Mouse (Mus musculus): ENCODE results near the gene Srsf3. TPM values are rescaled to one million over a fixed set of nuclear protein-coding genes. Genes with fewer than 3 reads are reported as not detected.

Srsf3 gene
- total and polyA plus RNA-seq, 3 experiments: 171 to 687 (median 380) TPM

- Histone ChIP-seq H3K79me2 (replicated peaks; ENCODE audit: control insufficient read depth, extremely low read depth, insufficient read depth, poor library complexity, severe bottlenecking) (no peaks in the 10 kb centered on the region), H3K9me3 (replicated peaks; ENCODE audit: low read length) (no peaks in the 10 kb centered on the region), H3K4me3 (replicated peaks in 1 of 3; ENCODE audit: low read depth in 2 of 3, low read length in 2 of 3, poor library complexity in 1 of 3) (no peak overlapping the region), H3K36me3 (replicated peaks in 1 of 2; ENCODE audit: control insufficient read depth in 1 of 2, insufficient read depth in 1 of 2, low read length in 1 of 2) (peaks cover 0 to 22% of the 10 kb centered on the region in 2 experiments), H3K27me3 (replicated peaks) (no peaks in the 10 kb centered on the region), H3K4me2 (ENCODE audit: insufficient read depth, low read depth, poor library complexity, severe bottlenecking) (no peak overlapping the region), H3K9ac (ENCODE audit: insufficient read depth, low read depth) (no peak overlapping the region), H3K27ac (ENCODE audit: insufficient read depth, low read depth) (no peak overlapping the region), H3K4me1 (ENCODE audit: control insufficient read depth in 1 of 2, insufficient read depth in 2 of 2) (peaks cover 35 to 61% of the 10 kb centered on the region in 2 experiments)
- DNase-seq (ENCODE audit: extremely low read depth): no peak
- peak; percentile 41; the same call in 1 of the 2 replicates for TF ChIP-seq ZNF384 (IDR thresholded peaks at IDR 0.05; ENCODE audit: low read depth, low read length)
- no peak for TF ChIP-seq JUN (IDR thresholded peaks at IDR 0.05; ENCODE audit: insufficient read depth, low read depth, low read length)
- dilution Hi-C loops (cut with MboI; ENCODE audit: extremely low pct_ligation_motif_present, extremely low pct_unique_long_range_greater_than_20kb, low sequenced_read_pairs) (no loop called here), in situ Hi-C loops (cut with MboI; ENCODE audit: low pct_ligation_motif_present, low pct_unique_long_range_greater_than_20kb, low sequenced_read_pairs) (no loop called here)
Observed at GRCm38 (mm10) chr17:29059581-29059980, 27.2 kb downstream of the Srsf3 start.

- in situ Hi-C loops (cut with MboI; ENCODE audit: low pct_ligation_motif_present, low pct_unique_long_range_greater_than_20kb, low sequenced_read_pairs) (no loop called here), dilution Hi-C loops (cut with MboI; ENCODE audit: extremely low pct_ligation_motif_present, extremely low pct_unique_long_range_greater_than_20kb, low sequenced_read_pairs) (no loop called here)
- no peaks in the 10 kb centered on the region for H3K27me3 ChIP-seq (replicated peaks)
- H3K4me1 ChIP-seq (ENCODE audit: control insufficient read depth in 1 of 2, insufficient read depth in 2 of 2): peaks cover 37 to 71% of the 10 kb centered on the region in 2 experiments
- no peak overlapping the region for H3K27ac ChIP-seq (ENCODE audit: insufficient read depth, low read depth)
- DNase-seq (ENCODE audit: extremely low read depth): no peak
- no peak overlapping the region for H3K4me3 ChIP-seq (replicated peaks in 1 of 3; ENCODE audit: low read depth in 2 of 3, low read length in 2 of 3, poor library complexity in 1 of 3)
- no peaks in the 10 kb centered on the region for H3K79me2 ChIP-seq (replicated peaks; ENCODE audit: control insufficient read depth, extremely low read depth, insufficient read depth, poor library complexity, severe bottlenecking)
- TF ChIP-seq RCOR1 (conservative IDR thresholded peaks at IDR 0.05; ENCODE audit: low read depth, low read length) (no peak), ZMIZ1 (IDR thresholded peaks at IDR 0.05; ENCODE audit: low read depth, low read length) (no peak), SMC3 (IDR thresholded peaks at IDR 0.05; ENCODE audit: low read depth, low read length) (no peak), ZC3H11A (IDR thresholded peaks at IDR 0.05; ENCODE audit: low read depth, low read length) (no peak), IRF4 (IDR thresholded peaks at IDR 0.05; ENCODE audit: low read depth, low read length) (no peak), ZNF384 (IDR thresholded peaks at IDR 0.05; ENCODE audit: low read depth, low read length) (no peak), CTCF (conservative IDR thresholded peaks at IDR 0.05 in 1 of 2, IDR thresholded peaks at IDR 0.05 in 1 of 2; ENCODE audit: low read depth in 2 of 2, low read length in 2 of 2) (no peak), MAZ (IDR thresholded peaks at IDR 0.05; ENCODE audit: low read depth, low read length) (no peak), JUN (IDR thresholded peaks at IDR 0.05; ENCODE audit: insufficient read depth, low read depth, low read length) (no peak), ELF1 (IDR thresholded peaks at IDR 0.05; ENCODE audit: low read depth, low read length) (no peak), MXI1 (IDR thresholded peaks at IDR 0.05; ENCODE audit: low read depth, low read length) (no peak), GABPA (IDR thresholded peaks at IDR 0.05; ENCODE audit: insufficient replicate concordance, low read depth, low read length) (no peak), RAD21 (IDR thresholded peaks at IDR 0.05; ENCODE audit: low read depth, low read length) (no peak), MYC (IDR thresholded peaks at IDR 0.05; ENCODE audit: low read depth, low read length) (no peak), UBTF (IDR thresholded peaks at IDR 0.05; ENCODE audit: low read depth, low read length) (no peak), MAFK (IDR thresholded peaks at IDR 0.05; ENCODE audit: insufficient replicate concordance, low read length) (no peak), MEF2A (IDR thresholded peaks at IDR 0.05; ENCODE audit: borderline replicate concordance, low read depth, low read length) (no peak), USF1 (IDR thresholded peaks at IDR 0.05; ENCODE audit: low read depth, low read length) (no peak)
- H3K9ac ChIP-seq (ENCODE audit: insufficient read depth, low read depth): no peak overlapping the region
- H3K4me2 ChIP-seq (ENCODE audit: insufficient read depth, low read depth, poor library complexity, severe bottlenecking): no peak overlapping the region
- H3K9me3 ChIP-seq (replicated peaks; ENCODE audit: low read length): no peaks in the 10 kb centered on the region
- peaks cover 0 to 24% of the 10 kb centered on the region in 2 experiments for H3K36me3 ChIP-seq (replicated peaks in 1 of 2; ENCODE audit: control insufficient read depth in 1 of 2, insufficient read depth in 1 of 2, low read length in 1 of 2)
Observed at GRCm38 (mm10) chr17:29060946-29061345, 28.5 kb downstream of the Srsf3 start.
